Mouse (Mus musculus): ENCODE measurements around the gene Plk5.

Gene Plk5

DNA sequence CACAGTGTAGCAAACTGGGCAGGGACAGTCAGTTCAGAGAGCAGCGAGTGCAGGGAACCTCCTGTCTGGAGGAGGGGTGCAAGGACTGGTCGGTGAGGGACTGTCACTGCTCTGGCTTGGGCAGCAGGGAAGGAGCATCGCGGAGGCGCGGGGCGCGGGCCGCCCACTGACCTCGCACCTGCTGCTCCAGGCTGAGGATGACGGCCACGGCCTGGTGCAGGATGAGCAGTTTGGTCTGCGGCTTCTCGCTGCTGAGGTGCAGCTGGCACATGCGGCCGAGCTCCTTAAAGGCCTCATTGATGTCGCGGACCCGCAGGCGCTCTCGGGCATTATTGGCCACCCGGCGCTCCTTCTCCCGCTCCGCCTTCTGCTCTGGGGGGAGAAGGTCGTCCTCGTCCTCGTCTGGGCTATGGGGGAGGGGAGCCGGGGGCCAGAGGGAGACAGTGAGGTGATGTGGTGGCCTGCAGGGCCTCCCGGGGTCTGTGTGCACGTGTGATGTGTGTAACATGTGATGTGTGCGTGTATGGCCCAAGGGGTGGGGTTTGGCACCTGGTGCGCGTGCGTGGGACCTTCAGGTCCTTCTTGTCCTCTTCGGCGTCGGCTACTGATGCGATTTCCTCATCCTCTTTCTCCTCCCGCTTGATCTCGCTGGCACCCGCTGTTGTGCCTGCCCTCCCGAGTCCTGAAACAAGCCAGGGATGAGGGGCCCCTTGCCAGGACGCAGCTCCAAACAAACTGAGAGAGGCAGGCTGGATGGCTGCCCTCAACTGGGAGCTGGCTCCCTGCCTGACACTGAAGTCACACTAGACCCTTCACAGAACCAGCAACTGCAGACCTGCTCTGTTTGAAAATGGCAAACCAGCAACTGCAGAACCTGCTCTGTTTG lies 56.6 kb downstream of the Plk5 start:
- DNase-seq (ENCODE audit: low read depth, low spot score): no peak

All from forelimb bud, embryonic 11.5 days (tissue).